Mouse (Mus musculus) embryo, embryonic 11 days (tissue): ENCODE measurements around the gene Ssrp1.

Experiments
- DNase-seq: peaks from one replicate; pipeline ENCODE4 v3.0.0-alpha.2; 2015

Gene Ssrp1

GRCm38 (mm10) chr2:85038336-85038735 lies 1.3 kb downstream of the Ssrp1 start:
- no peak for DNase-seq

- no peak for DNase-seq
Observed at GRCm38 (mm10) chr2:85043623-85044022, 6.6 kb downstream of the Ssrp1 start.

GRCm38 (mm10) chr2:85046222-85046621 lies 9.2 kb downstream of the Ssrp1 start:
- no peak for DNase-seq

GRCm38 (mm10) chr2:85047081-85047480 lies 10.0 kb downstream of the Ssrp1 start:
- no peak for DNase-seq

GRCm38 (mm10) chr2:85047596-85048167 lies 10.6 kb downstream of the Ssrp1 start, which contains the start of gene Tnks1bp1:
Tnks1bp1 (plus strand) TSS chr2:85048022.
- DNase-seq: peak; percentile 93

GRCm38 (mm10) chr2:85048168-85048751 lies 11.2 kb downstream of the Ssrp1 start:
- DNase-seq: peak; percentile 78

GRCm38 (mm10) chr2:85049277-85049676 lies 12.2 kb downstream of the Ssrp1 start:
- DNase-seq: peak; percentile 22

- DNase-seq: peak; percentile 82
Observed at GRCm38 (mm10) chr2:85050001-85050634, 13.1 kb downstream of the Ssrp1 start.

- DNase-seq: no peak
Observed at GRCm38 (mm10) chr2:85050746-85051145, 13.7 kb downstream of the Ssrp1 start.

GRCm38 (mm10) chr2:85053192-85053816 lies 16.3 kb downstream of the Ssrp1 start:
- DNase-seq: no peak

GRCm38 (mm10) chr2:85056711-85057110 lies 19.7 kb downstream of the Ssrp1 start:
- no peak for DNase-seq

GRCm38 (mm10) chr2:85059677-85060076 lies 22.6 kb downstream of the Ssrp1 start:
- DNase-seq: no peak

- peak; percentile 49 for DNase-seq
Observed at GRCm38 (mm10) chr2:85060591-85061060, 23.6 kb downstream of the Ssrp1 start.

- DNase-seq: no peak
Observed at GRCm38 (mm10) chr2:85061107-85061541, 24.1 kb downstream of the Ssrp1 start.

GRCm38 (mm10) chr2:85065141-85065875 lies 28.3 kb downstream of the Ssrp1 start:
- DNase-seq: no peak

GRCm38 (mm10) chr2:85066937-85067336 lies 29.9 kb downstream of the Ssrp1 start:
- no peak for DNase-seq

GRCm38 (mm10) chr2:85067903-85068625 lies 31.0 kb downstream of the Ssrp1 start:
- DNase-seq: no peak

- DNase-seq: no peak
Observed at GRCm38 (mm10) chr2:85068626-85069025, 31.6 kb downstream of the Ssrp1 start.

GRCm38 (mm10) chr2:85070086-85070485 lies 33.1 kb downstream of the Ssrp1 start:
- DNase-seq: no peak

- DNase-seq: no peak
Observed at GRCm38 (mm10) chr2:85071921-85072320, 34.9 kb downstream of the Ssrp1 start.

GRCm38 (mm10) chr2:85073751-85074150 lies 36.7 kb downstream of the Ssrp1 start:
- DNase-seq: no peak
